Mouse (Mus musculus) liver, adult 2 months (tissue): ENCODE data around the gene Ppp1r17. TPM values are rescaled to one million over a fixed set of nuclear protein-coding genes. Genes with fewer than 3 reads are reported as not detected.

Experiments
- DNase-seq: peaks from one replicate; pipeline ENCODE4 v3.0.0-alpha.2; 2011; ENCODE audit warnings: low read depth, low spot score; ENCODE audit errors: extremely low read depth
- H3K27ac ChIP-seq: fragments of 200-500 bp; replicated peaks from 2 replicates; pipeline ENCODE4 v1.5.1; 2012; ENCODE audit warnings: low read depth, mild to moderate bottlenecking, control low read depth, inconsistent platforms, low read length; ENCODE audit not compliant: insufficient read depth
- H3K27me3 ChIP-seq: fragments of 200-500 bp; 2 replicates; pipeline ENCODE4 v1.6.1; 2012; ENCODE audit warnings: mild to moderate bottlenecking, moderate library complexity, low read length, inconsistent platforms; ENCODE audit not compliant: control insufficient read depth, insufficient read depth
- H3K36me3 ChIP-seq: fragments of 200-500 bp; 2 replicates; pipeline ENCODE4 v1.6.1; 2012; ENCODE audit warnings: low read length, inconsistent platforms; ENCODE audit not compliant: control insufficient read depth, insufficient read depth
- H3K4me1 ChIP-seq: fragments of 200-500 bp; 2 replicates; pipeline ENCODE4 v1.6.1; 2011; ENCODE audit warnings: low read length; ENCODE audit not compliant: control insufficient read depth, insufficient read depth
- H3K4me3 ChIP-seq: fragments of 200-500 bp; 2 replicates; pipeline ENCODE4 v1.5.1; 2011; ENCODE audit warnings: low read depth, mild to moderate bottlenecking, control low read depth, low read length, moderate library complexity; ENCODE audit not compliant: insufficient read depth
- H3K79me2 ChIP-seq: fragments of 200-500 bp; 2 replicates; pipeline ENCODE4 v1.6.1; 2012; ENCODE audit warnings: inconsistent platforms, mild to moderate bottlenecking, low read length, moderate library complexity; ENCODE audit not compliant: control insufficient read depth, insufficient read depth
- H3K9ac ChIP-seq: fragments of 200-500 bp; 2 replicates; pipeline ENCODE4 v1.6.1; 2012; ENCODE audit warnings: low read depth, mild to moderate bottlenecking, control low read depth, inconsistent platforms, low read length
- CTCF ChIP-seq: fragments of 200-500 bp; IDR thresholded peaks from 2 replicates; pipeline ENCODE4 v1.5.1; 2011; ENCODE audit warnings: low read depth, low read length, control low read depth
- POLR2A ChIP-seq: fragments of 200-500 bp; IDR thresholded peaks from 2 replicates; pipeline ENCODE4 v1.6.1; 2011; ENCODE audit warnings: low read length, control low read depth; ENCODE audit not compliant: insufficient read depth; ENCODE audit errors: extremely low read depth
- WGBS: fragments of 180-500 bp; shearing (Covaris S2); methylation state at CpG from one replicate; pipeline ENCODE4 v1.1.7; 2018; 5-methylcytosine and 5-hydroxymethylcytosine counted together
- polyA plus RNA-seq: library from polyadenylated mRNA; depleted of rRNA; stranded (reverse); fragments of >200 nt; gene quantifications from 2 replicates; pipeline ENCODE4 v1.2.3, GENCODE M21; 2012; rRNA removed
- total RNA-seq: library from RNA; depleted of rRNA; stranded (reverse); fragments of >200 nt; gene quantifications from 2 replicates; pipeline ENCODE4 v1.2.3, GENCODE M21; 2014; rRNA removed

Gene Ppp1r17
- not detected in 2 replicates for total RNA-seq
- not detected in 2 replicates for polyA plus RNA-seq

DNA sequence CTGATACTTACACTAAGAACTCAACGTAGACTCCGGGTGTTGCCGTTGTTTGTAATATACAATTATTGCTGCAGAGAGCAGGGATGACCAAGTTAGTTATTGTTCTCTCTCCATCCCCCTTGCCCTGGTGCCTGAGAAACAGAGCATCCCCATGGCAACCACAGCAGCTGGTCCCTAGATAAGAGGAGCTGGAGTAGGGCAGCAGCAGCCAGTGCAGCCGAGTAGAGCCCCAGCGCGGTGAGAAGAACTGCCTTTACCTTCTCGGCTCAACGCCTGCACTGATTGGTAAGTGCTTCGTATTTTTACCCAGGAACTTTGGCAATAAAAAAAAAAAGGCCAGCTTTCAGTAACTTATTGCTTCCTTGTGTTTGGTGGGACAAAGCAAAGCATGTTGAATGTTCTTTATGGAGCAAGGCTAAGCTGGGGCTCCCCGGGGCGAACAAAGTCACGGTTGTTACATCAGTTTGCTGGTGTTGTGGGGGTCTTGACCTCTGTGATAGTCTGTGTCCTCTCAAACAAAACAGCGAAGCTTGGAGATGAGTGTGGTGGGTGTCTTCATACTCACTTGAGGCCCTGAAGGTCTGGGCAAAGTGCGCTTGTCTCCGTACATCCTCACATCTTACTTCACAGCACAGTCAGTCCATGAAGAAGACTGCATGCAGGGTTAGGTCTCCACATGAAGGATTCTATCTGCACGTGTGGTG, at the start of gene Ppp1r17:
Gene Ppp1r17, plus strand, starts transcription at position 207 of the 704 bp plus-strand sequence.
- Histone ChIP-seq H3K27me3 (no peaks in the 10 kb centered on the region), H3K9ac (no peak within 1 kb of the TSS), H3K27ac (no peak within 1 kb of the TSS), H3K4me1 (no peaks in the 10 kb centered on the region), H3K36me3 (no peaks in the 10 kb centered on the region), H3K4me3 (no peak within 1 kb of the TSS), H3K79me2 (no peaks in the 10 kb centered on the region)
- DNase-seq, result no peak
- TF ChIP-seq CTCF (no peak), POLR2A (no peak)
- WGBS, result 65% methylated on average over 16 of the region's 16 CpGs

- Histone ChIP-seq H3K4me3 (no peak overlapping the region), H3K4me1 (no peaks in the 10 kb centered on the region), H3K9ac (no peak overlapping the region), H3K36me3 (no peaks in the 10 kb centered on the region), H3K27me3 (no peaks in the 10 kb centered on the region), H3K27ac (no peak overlapping the region), H3K79me2 (no peaks in the 10 kb centered on the region)
- peak; percentile 31 for DNase-seq
- TF ChIP-seq CTCF (peak; percentile 22; the same call in 1 of the 2 replicates), POLR2A (no peak)
These were observed 44.3 kb upstream of the Ppp1r17 start for GRCm38 (mm10) chr6:55972998-55973397.

DNA sequence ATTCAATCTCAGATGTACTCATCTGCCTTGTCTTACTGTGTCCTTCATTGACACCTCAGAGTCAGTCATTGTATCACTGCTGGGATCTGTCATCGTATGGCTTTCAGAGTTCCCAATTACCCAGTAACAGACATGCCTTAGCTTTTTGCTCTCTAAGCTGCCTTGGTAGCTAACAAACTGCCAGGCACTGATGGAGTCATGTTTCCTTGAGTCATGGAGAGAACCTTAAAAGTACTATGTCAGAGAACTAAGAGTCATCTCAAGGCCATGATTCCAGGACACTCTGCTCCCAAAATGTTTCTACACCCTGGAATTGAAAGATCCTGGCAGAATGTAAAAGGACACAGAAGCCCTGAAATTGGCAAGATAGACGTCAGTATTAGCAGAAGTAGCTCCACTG, 37.5 kb upstream of the Ppp1r17 start:
- H3K27me3 ChIP-seq, result no peaks in the 10 kb centered on the region
- H3K27ac ChIP-seq, result no peak overlapping the region
- TF ChIP-seq POLR2A, result no peak
- TF ChIP-seq CTCF, result no peak
- no peak overlapping the region for H3K9ac ChIP-seq
- no peak for DNase-seq
- 76% methylated on average over 2 of the region's 2 CpGs for WGBS
- no peaks in the 10 kb centered on the region for H3K4me1 ChIP-seq
- H3K4me3 ChIP-seq, result no peak overlapping the region
- no peaks in the 10 kb centered on the region for H3K79me2 ChIP-seq
- H3K36me3 ChIP-seq, result no peaks in the 10 kb centered on the region

- no peaks in the 10 kb centered on the region for H3K36me3 ChIP-seq
- H3K4me3 ChIP-seq, result no peak overlapping the region
- no peak overlapping the region for H3K27ac ChIP-seq
- H3K4me1 ChIP-seq, result no peaks in the 10 kb centered on the region
- TF ChIP-seq POLR2A (no peak), CTCF (no peak)
- no peak for DNase-seq
- peaks cover 2% of the 10 kb centered on the region; the same call in 1 of the 2 replicates for H3K27me3 ChIP-seq
- 78% methylated on average over 4 of the region's 4 CpGs for WGBS
- no peaks in the 10 kb centered on the region for H3K79me2 ChIP-seq
- H3K9ac ChIP-seq, result no peak overlapping the region
These were observed 8.6 kb upstream of the Ppp1r17 start for GRCm38 (mm10) chr6:56008711-56009110.

DNA sequence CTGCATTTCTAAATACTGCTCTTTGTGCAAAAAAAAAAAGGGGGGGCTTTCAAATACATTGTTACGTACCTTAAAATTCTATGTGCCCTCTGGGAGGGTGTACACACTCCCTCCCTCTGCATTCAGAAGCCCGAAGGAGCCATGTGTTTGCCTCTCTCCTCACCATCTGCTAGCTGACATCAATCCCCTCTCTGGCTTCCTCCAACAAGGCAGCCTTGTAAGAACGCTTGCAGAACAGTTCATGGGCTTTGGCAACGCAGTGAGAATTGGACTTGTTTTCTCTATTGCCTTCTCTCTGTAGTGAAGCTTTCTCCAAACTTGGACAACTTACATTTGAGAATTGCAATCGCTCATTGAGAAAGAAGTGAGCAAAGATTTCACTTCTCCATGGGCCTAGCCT, 4.9 kb upstream of the Ppp1r17 start:
- Histone ChIP-seq H3K79me2 (no peaks in the 10 kb centered on the region), H3K27me3 (peaks cover 2% of the 10 kb centered on the region; the same call in 1 of the 2 replicates)
- no peak for DNase-seq

DNA sequence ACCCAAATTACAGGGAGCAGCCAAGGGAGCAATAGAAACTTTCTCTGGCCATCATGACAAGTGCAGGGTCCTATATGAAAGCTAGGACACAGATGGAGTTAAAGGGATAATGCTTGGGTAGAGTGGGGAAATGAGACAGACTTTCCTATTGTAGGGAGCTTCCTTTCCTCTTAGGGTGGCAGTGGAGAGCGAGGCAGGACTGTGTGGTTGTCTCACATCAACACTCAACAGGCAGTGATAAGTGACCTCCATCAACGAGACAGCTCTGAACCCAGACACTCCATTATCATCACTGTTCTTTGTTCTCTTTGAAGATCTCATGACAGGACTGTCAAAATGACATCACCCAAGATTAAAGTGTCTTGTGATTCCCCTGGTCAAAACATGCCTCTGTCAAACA, 2.3 kb downstream of the Ppp1r17 start:
- no peak overlapping the region for H3K27ac ChIP-seq
- H3K36me3 ChIP-seq, result no peaks in the 10 kb centered on the region
- 31% methylated on average over 2 of the region's 2 CpGs for whole genome bisulfite sequencing
- TF ChIP-seq CTCF (no peak), POLR2A (no peak)
- no peak overlapping the region for H3K9ac ChIP-seq
- DNase-seq, result no peak
- no peaks in the 10 kb centered on the region for H3K27me3 ChIP-seq
- no peaks in the 10 kb centered on the region for H3K79me2 ChIP-seq
- H3K4me1 ChIP-seq, result no peaks in the 10 kb centered on the region
- H3K4me3 ChIP-seq, result no peak overlapping the region

More for the DNA sequence above, 4.9 kb upstream of the Ppp1r17 start:
- Histone ChIP-seq H3K4me3 (no peak overlapping the region), H3K4me1 (no peaks in the 10 kb centered on the region), H3K36me3 (no peaks in the 10 kb centered on the region), H3K9ac (no peak overlapping the region), H3K27ac (no peak overlapping the region)
- TF ChIP-seq POLR2A (no peak), CTCF (no peak)
- WGBS, result 81% methylated on average over 5 of the region's 5 CpGs
